Mouse (Mus musculus) 3T3-L1 (cell line): ENCODE measurements at regions not wholly inside any gene's neighbourhood (a gene's known extent, or its start where the extent isn't known, plus 50 kb on each side); places are given as distances from the start of the nearest gene placed in this dataset.

Source experiments
- DNase-seq: peaks from one replicate; pipeline ENCODE4 v3.0.0-alpha.2; 2015; ENCODE audit warnings: low read depth, low spot score

GRCm38 (mm10) chr1:60665329-60665728 is 51.3 kb upstream of the Cd28 start:
- no peak for DNase-seq

GRCm38 (mm10) chr1:60662301-60662986 is 54.2 kb upstream of the Cd28 start:
- DNase-seq = no peak

GRCm38 (mm10) chr1:60661857-60662256 is 54.7 kb upstream of the Cd28 start:
- DNase-seq = no peak

GRCm38 (mm10) chr1:60659604-60660003 is 57.0 kb upstream of the Cd28 start:
- no peak for DNase-seq

GRCm38 (mm10) chr1:60659041-60659440 is 57.6 kb upstream of the Cd28 start:
- no peak for DNase-seq

- peak; percentile 71 for DNase-seq
These were observed 58.2 kb upstream of the Cd28 start for GRCm38 (mm10) chr1:60658383-60658782.

- DNase-seq = no peak
These were observed 59.1 kb upstream of the Cd28 start for GRCm38 (mm10) chr1:60657511-60657910.

- no peak for DNase-seq
These were observed 59.6 kb upstream of the Cd28 start for GRCm38 (mm10) chr1:60656976-60657375.

GRCm38 (mm10) chr1:60655691-60656595 is 60.7 kb upstream of the Cd28 start:
- no peak for DNase-seq

GRCm38 (mm10) chr1:60655206-60655605 is 61.4 kb upstream of the Cd28 start:
- no peak for DNase-seq

GRCm38 (mm10) chr1:60652570-60653011 is 64.0 kb upstream of the Cd28 start:
- no peak for DNase-seq

GRCm38 (mm10) chr1:60650158-60650557 is 66.4 kb upstream of the Cd28 start:
- DNase-seq = no peak

- DNase-seq = no peak
These were observed 67.2 kb upstream of the Cd28 start for GRCm38 (mm10) chr1:60649303-60649850.

GRCm38 (mm10) chr1:60646828-60647227 is 69.8 kb upstream of the Cd28 start:
- no peak for DNase-seq

GRCm38 (mm10) chr1:60646174-60646573 is 70.4 kb upstream of the Cd28 start:
- DNase-seq = no peak

- DNase-seq = no peak
These were observed 71.4 kb upstream of the Cd28 start for GRCm38 (mm10) chr1:60645176-60645575.

- DNase-seq = no peak
These were observed 73.8 kb upstream of the Cd28 start for GRCm38 (mm10) chr1:60642761-60643160.

GRCm38 (mm10) chr1:60642175-60642574 is 74.4 kb upstream of the Cd28 start:
- no peak for DNase-seq

- DNase-seq = no peak
These were observed 74.4 kb upstream of the Raph1 start for GRCm38 (mm10) chr1:60641324-60641764.

GRCm38 (mm10) chr1:60639536-60639935 is 72.6 kb upstream of the Raph1 start:
- DNase-seq = no peak

GRCm38 (mm10) chr1:60639059-60639458 is 72.2 kb upstream of the Raph1 start:
- DNase-seq = no peak

- no peak for DNase-seq
These were observed 70.0 kb upstream of the Raph1 start for GRCm38 (mm10) chr1:60636802-60637452.
